Mouse (Mus musculus): ENCODE results near the gene Pmpcb.
A peak's percentile ranks its signal among the peaks of the same experiment; 100 is the strongest.
"Not testable (repeated sequence)": the region's sequence is repeated elsewhere in the genome, so short reads cannot be mapped to it uniquely, and the experiment has no call there.

Gene Pmpcb

DNA sequence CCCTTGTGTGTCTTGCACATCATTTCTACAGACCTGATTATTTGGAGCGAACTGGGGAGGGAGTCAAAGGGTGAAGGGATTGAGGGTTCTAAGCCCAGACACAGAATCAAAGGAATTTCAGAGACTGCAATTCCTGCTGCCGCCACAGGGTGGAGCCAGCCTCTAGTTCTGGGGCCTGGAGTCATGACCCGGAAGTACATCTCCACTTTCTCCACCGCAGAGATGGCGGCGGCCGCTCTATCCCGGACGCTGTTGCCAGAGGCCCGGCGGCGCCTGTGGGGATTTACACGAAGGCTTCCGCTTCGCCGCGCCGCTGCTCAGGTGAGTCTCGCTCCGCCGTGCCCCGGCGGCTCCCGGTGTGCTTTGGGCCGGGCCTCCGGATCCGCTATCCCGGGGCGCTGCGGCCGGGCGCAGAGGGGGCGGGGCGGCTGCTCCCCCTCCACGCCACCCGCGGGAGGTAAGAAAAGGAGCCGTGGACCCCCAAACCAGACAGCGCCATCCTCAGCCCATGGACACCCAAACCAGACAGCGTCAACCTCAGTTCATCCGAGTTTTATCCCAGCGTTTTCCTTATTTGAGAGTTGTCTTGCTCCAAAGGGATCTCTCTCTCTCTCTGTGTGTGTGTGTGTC is at the start of gene Pmpcb:
TSS of gene Pmpcb (plus strand) at position 186 of the 630 bp plus-strand sequence.
- peak; percentile 75 for DNase-seq (ENCODE audit: low spot score)

DNA sequence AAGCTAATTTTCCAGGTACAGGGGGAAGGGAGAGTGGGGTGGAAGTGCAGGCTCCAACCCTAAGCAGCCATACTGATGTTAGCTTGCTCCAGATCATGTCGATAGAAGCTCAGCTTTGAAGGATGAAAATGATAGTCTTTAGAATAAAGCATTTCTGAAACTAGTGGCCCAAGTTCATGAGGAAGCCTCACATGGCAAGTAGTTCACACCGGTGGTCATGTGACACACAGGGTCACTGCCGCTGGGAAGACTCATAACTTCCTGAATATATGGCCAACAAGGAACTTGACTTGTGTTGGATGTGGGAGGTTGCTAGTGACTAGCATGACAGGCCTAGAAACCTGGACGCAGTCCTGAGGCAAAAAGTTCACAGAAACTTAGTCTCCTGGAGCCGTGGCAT is 44.7 kb upstream of the Pmpcb start:
- no peak for DNase-seq (ENCODE audit: low spot score)

DNA sequence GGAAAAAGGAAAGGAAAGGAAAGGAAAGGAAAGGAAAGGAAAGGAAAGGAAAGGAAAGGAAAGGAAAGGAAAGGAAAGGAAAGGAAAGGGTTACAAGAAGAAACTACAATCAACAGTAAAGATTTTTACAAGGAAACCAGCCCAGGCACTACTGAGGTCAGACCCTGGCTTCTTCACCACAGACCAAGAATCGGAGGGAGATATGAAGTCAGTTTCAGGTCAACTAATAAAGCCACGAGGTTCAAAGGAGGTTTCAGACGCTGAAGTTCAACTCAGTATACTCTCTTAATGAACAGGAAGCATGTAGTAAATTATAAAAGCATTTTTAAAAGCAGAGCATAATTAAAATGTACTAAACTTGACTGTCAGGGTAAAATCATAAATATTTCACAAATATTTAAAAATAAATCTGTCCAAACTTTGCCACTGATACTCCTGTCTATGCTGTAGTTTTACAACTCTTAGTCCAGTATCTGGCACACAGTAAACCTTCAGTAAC is 43.5 kb upstream of the Pmpcb start:
- DNase-seq (ENCODE audit: low spot score) = no peak

DNA sequence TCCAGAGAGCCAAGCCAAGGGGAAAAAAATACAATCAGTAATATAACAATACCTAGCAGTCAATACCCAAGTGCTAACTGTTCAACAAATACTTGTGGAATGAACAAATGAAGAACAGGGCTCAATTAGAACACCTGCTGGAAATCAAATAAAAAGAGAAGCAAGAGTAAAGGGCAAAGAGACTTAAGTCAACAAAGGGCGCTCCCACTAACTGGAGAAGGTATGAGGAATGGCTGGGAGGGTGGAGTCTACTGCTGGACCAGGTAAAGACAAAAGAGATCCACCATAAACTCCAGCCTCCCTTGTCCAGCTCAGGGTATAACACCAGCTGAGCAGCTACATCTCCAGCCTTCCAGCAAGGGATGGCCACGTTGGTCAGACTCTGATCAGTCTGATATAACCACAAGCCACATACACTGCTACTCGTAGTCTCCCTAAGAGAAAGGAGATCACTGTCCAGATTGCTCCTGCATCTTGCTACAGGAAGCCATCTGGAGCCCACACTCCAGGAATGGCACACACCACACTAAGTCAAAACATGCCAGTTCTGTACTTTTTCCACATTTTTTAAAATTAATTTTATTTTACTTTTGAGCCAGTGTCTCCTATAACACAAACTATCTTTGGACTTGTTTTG is 42.0 kb upstream of the Pmpcb start:
- no peak for DNase-seq (ENCODE audit: low spot score)

DNA sequence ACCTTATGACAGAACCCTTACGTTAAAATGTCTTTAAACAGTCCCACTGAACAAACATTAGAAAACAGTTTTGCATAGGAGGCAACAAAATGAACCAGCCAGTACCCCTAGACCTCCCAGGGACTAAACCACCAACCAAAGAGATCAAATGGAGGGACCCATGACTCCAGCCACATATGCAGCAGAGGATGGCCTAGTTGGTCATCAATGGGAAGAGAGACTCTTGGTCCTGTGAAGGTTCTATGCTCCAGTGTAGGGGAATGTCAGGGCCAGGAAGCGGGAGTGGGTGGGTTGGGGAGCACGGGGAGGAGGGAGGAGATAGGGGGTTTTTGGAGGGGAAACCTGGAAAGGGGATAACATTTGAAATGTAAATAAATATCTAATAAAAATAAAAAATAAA is 37.4 kb upstream of the Pmpcb start:
- DNase-seq (ENCODE audit: low spot score) = not testable (repeated sequence)

DNA sequence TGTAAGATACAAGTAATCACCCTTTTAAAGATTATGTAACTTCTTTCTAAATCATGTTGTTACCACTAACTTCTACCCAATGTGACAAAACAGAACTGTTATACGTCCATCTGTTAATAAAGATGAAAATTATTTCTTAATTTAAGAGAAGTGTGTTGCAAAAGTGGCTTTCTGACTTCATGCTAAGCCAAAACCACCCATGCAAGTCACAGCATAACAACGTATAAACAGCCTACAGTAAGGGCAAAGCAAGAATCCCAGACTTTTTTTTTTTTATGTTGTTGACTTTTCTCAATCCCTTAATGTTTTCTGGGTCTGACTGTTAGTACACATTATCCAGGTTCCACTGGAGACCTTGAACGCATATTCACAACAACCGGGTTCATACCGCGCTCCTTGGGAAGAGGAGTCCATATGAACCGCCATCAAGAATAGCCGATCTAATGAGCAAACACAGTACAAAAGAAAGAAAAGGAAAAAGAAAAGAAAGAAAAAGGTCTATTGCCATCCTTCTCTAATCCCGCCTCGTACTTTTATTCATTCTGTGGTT is 36.6 kb upstream of the Pmpcb start:
- DNase-seq (ENCODE audit: low spot score) = no peak

DNA sequence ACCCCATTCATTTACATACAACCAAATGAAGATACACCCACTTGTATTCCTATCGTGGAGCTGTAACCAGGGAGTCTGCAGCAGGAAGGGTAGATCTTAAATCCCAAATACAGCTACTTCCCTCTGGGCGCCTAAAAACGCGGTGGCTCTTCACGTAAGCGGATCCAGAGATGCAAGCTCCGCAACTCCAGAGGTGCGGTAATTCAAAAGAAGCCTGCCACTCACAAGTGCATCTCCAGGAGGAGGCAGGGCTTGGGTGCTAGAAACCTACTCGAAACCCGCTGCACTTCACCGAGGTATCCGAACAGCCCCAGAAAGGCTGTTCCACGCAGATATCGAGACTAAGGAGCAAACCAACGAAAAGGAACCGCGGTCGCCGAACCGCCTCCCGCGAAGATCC is 36.0 kb upstream of the Pmpcb start:
- no peak for DNase-seq (ENCODE audit: low spot score)

DNA sequence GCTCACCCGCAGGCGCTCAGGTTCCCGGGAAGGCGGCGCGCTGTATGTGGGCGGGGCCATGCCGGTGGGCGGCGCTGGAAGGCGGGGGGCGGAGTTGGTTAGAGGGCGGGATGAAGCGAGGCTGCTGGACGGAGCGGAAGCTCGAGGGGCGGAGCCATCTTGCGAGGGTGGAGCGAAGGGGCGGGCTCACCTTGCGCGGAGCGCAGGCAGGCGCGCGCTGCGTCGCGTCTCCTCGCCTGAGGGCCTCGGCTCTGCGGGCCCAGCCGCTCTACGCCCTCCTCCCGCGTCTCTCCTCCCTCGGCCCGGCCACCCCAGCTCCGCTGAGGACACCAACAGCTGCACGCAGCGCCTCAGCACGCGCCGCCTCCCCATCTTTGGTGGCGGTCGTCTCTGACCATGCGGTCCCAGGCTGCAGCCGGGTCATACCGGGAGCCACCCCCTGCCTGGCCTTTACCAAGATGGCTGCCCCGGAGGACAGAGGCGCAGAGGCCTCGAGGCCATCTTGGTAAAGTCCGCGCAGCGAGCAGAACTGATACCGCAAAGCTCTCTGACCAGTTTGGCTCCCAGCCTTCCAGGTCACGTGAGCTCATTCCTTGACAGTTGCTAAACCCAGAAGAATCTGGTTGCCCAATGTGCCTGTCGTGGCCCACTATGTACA is 35.5 kb upstream of the Pmpcb start, which contains the start of gene Napepld:
TSS of gene Napepld (minus strand) at position 46 of the 658 bp plus-strand sequence.
- DNase-seq (ENCODE audit: low spot score) = peak; percentile 99

DNA sequence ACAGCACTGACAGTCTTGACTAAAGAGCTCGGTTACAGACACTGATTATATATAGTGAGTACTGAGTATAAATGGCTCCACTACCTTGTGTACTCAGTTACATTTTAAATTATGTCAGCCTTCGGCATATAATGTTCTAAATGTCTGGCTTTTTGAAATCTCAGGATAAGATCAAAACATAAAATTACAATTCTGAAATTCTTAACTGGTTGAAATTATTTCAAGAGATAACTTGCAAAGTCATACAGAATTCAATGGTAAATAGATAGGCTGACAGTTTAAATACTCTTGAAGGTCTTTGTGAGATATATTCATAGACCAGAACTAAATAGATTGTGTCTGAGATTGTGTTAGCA is 35.0 kb upstream of the Pmpcb start:
- no peak for DNase-seq (ENCODE audit: low spot score)

DNA sequence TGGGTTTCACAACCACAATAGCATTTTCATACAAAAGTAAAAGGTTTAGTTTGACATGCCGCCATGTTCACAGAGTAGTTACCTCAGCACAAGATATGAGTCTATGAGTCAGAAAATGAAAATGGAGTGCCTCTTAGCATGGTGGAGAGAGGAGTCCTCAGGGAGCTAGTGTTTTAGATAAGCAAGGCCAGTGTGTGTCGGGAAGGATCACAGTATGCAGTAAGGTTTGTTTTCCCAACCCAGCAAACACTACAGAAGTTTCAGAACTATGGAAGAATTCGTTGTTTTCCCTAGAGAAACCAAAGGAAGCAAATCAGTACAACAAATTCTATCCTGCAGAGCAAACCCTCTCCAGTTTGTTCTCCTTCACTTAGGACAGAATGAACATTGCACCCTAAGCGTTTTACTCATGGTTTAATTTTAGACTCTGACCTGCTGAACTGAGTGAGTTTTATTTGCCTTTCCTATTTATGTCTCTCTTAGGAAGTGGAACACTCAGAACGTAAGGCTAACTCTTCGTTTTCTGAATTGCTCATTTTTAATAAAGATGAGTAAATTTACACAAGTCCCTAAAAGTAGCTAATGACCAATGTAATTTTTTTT is 34.0 kb upstream of the Pmpcb start:
- DNase-seq (ENCODE audit: low spot score) = no peak

DNA sequence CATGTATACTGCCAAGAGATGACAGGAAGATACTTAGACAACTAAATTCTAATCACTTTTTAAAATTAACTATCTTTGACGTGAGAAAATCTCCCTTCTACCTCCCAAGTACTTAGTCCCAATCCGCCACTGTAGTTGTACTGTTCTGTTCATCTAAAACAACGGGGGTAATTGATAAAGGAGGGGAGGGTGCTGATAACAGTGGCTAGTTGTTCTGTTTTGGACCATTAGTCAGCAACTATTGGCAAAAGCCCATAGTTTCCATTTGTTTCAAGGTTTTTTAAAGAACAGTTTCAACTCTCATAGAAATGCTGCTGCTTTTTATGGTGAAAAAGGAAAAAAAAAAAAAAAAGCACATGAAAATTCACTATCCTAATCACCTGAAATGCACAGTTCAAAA is 33.2 kb upstream of the Pmpcb start:
- no peak for DNase-seq (ENCODE audit: low spot score)

DNA sequence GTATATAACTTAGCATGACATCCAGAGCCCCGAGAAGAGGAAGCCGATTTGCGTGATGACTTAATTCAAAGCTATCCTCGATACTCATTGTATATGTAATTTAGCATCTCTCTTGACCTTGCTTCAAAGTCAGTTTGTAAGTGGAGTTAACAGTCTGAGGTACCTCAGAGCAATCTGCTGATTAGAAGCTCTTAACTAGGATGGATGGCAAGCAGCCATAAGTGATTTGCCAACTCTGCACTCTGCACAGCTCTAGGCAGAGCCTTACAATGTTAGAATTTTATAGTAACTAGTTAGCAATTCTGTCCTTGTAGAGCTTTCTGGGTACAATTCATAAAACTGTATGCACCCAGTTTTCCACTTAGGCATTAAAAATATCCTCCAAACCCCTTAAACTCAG is 30.4 kb upstream of the Pmpcb start:
- DNase-seq (ENCODE audit: low spot score) = no peak

DNA sequence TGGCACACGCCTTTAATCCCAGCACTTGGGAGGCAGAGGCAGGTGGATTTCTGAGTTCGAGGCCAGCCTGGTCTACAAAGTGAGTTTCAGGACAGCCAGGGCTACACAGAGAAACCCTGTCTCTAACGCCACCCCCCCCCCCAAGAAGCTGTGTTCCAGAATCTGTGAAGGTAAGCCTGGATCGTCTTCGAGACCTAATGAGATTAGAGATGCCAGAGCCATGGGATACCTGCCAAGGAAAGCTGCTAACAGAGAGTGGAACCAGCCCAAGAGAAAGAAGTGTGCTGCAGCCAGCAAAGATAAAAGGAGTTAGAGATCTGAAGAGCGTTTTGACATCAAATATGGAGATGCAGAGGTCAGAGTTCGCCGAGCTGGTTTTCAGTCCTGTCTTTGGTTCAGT is 28.9 kb upstream of the Pmpcb start:
- DNase-seq (ENCODE audit: low spot score) = not testable (repeated sequence)

DNA sequence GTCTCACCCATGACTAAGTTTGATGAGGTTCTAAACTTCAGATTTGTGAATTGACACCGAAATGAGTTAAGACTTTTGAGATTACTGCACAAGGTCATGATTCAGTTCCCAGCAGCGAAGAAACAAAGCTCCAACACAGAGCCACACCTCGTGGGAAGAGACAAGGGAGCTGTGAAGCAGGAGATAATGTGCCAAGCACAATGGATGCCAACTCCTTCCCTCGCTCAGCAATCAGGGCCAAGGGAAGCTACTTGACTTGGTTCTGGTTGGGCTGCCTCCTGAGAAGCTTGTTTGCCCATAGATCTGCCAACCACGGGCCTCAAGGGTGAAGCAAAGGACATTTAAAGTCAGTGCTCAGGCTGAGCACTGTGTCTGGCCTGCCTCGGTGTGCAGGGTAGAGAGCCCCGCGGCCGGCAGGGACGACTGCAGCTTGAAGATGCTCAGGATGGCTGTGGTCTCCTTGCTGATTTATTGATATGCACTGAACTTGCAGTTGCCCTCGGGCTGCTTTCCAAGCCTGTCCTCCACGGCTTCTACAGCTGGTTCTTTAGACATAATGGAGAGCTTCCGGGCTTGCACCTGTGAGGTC is 24.7 kb upstream of the Pmpcb start:
- DNase-seq (ENCODE audit: low spot score) = no peak

DNA sequence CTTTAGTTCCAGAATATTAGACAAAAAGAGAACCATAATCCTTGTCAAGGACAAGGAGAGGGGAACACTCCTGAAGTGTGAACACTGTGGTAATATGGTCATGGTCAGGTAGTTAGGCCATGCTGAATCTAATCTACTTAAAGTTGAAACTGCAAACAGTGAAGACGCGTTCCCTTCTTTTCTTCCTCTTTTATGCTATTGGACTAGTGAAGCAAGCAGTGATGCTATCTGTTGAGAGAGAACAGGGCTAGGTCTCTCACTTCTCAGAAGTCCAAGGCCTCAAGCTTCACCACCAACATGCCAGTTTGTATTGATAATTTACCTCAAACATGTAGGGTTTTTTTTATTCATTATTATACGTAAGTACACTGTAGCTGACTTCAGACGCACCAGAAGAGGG is 22.5 kb upstream of the Pmpcb start:
- no peak for DNase-seq (ENCODE audit: low spot score)

DNA sequence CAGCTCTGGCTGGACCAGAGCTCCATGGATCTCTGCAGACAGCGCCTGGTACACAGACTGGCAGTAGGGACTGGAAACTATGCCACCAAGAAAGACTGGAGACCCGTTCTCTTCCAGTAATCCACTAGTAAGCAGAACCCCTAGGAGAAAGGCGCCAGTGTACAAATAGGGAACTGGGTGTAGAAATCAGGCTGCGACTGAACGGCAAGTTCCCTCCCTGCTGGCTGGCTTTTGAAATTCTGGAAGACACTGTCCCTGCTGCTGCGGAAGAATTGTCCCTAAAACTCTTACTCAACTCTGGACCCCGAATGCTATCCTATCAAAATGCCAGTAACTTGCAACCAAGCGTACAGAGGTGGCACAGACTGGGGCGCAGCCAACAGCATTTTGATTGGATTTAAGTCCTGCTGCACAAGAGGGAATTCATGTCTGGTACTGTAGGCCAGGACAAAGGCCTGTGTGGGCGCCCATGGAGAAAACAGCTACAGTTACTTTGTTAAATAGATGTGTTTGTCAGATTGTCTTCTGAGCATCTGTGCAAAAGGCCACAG is 19.7 kb upstream of the Pmpcb start:
- no peak for DNase-seq (ENCODE audit: low spot score)

DNA sequence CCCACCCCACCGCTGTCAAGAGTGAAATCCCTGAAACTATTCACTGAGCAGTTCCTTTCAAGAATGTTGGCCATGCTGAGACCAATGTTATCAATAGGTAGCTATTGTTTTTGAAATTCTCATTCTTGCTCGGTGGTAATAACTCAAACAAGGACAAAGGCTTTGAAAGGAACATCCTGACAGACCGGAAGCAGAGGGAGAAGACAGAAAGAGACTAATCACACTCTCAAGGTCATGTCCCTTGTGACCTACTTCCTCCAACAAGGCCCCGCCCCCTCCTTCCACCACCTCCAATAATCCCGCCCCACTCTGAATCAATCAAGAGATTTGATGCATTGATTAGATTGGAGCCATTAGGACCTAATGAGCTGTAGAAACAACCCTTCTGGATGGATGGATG is 18.4 kb upstream of the Pmpcb start:
- no peak for DNase-seq (ENCODE audit: low spot score)

DNA sequence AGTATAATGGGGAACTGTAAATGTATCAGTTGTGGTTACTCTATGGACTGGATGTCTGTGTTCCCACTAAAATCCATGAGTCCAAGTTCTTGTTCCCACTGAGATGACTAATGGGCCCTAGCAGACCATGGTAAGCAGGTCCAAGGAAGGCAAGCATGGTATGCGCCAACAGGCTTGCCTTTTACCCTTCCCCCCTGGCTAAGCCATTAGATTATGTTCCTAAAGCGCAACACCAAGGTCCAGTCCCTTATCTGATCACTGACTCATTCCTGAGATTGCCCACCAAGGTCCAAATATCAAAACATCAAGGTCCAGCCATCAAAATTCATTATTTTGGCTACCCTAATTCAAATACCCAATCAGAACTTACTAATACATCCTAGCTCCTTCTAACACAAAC is 17.7 kb upstream of the Pmpcb start:
- no peak for DNase-seq (ENCODE audit: low spot score)

DNA sequence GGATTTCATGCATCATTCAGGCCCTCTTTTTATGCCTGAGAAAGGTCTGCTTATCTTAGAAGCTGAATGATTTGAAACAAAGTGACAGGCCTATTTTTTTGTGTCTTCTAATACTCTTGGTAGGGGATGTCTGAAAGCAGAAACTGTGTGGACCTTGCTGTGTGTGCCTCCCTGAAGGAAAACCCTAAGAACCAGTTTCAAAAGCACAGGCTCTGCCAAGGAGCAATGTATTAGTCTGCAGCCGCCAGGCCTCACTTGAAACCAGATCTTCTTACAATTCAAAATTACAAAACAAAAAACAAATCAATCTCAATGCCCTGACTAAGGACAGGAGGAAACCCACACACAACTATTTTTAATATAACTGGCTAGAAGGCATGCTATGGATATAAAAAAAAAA is 12.5 kb upstream of the Pmpcb start:
- no peak for DNase-seq (ENCODE audit: low spot score)

DNA sequence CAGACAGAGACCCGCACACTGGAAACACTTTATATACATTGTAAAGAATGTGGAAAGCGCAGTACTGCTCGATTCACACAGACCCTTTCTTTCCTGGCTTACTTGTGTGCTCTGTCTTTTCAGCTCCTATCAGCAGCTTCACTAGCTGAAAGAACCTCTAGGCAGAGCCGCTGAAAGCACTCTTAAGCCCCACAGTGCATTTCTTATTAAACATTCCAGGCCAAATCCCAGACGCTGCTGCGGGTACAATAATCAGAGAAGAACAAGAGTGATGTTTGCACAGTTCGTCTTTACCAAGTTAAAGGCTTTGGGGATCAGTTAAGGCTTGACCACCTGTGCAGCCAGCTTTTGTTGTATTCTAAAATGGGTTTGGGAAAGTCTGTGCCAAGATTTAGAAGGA is 12.1 kb upstream of the Pmpcb start:
- no peak for DNase-seq (ENCODE audit: low spot score)

DNA sequence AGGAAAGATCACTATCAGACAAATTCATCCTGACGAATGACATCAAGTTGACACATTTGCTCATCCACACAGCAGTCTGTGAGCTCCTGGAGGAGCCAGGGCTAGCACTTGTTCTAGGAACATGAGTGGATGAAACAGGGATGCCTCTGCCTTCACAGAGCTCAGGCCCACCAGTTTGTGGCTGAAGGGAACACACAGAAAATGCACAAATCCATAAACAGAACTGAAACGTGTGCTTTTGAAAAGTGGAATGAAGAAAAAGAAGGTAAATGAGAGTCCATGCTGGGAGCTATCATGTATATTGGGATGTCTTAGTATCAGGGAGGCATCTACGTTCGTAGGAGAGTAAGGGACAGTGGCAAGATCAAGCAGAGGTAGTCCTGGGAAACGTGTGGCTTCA is 7.8 kb upstream of the Pmpcb start:
- no peak for DNase-seq (ENCODE audit: low spot score)

Measured in ovary, postnatal 10 days (tissue).